Mouse (Mus musculus): Measurements from ENCODE around the gene Il27. TPM values are rescaled to one million over a fixed set of nuclear protein-coding genes. Genes with fewer than 3 reads are reported as not detected.

The Il27 gene
- total RNA-seq, 1 experiment from 2014 or later: not detected

Small RNA genes within 50 kb of the gene (microRNA-seq; reads per million reads assigned to microRNA genes)
- gene Mir7059: 1.3 to 2.3 reads per million in 2 experiments

Other genes with a start within 250 kb of the Il27 start
- gene Lat, start 225.4 kb downstream of the Il27 start, total RNA-seq (2021): 1.1 and 14.1 TPM in 2 replicates
- gene Spns1, start 217.5 kb downstream of the Il27 start, total RNA-seq (2021): 38.7 and 45.0 TPM in 2 replicates
- gene Nfatc2ip, start 198.2 kb downstream of the Il27 start, total RNA-seq (2021): 7.1 and 8.4 TPM in 2 replicates
- 2.7 and 19.9 TPM in 2 replicates for gene Cd19, start 180.1 kb downstream of the Il27 start, total RNA-seq (2021)
- gene Rabep2, start 166.2 kb downstream of the Il27 start, total RNA-seq (2021): 35.7 and 45.2 TPM in 2 replicates
- 0.33 and 0.68 TPM in 2 replicates for gene Atp2a1, start 131.8 kb downstream of the Il27 start, total RNA-seq (2021)
- gene Sh2b1, start 119.5 kb downstream of the Il27 start, total RNA-seq (2021): 52.3 and 56.4 TPM in 2 replicates
- 221 and 223 TPM in 2 replicates for gene Tufm, start 107.6 kb downstream of the Il27 start, total RNA-seq (2021)
- 90.3 and 96.7 TPM in 2 replicates for gene Atxn2l, start 91.5 kb downstream of the Il27 start, total RNA-seq (2021)
- gene Eif3c, start 28.5 kb downstream of the Il27 start, total RNA-seq (2021): 241 and 262 TPM in 2 replicates
- gene Apobr, start 10.0 kb downstream of the Il27 start, total RNA-seq (2021): 2.9 and 3.5 TPM in 2 replicates
- 25.3 and 31.1 TPM in 2 replicates for gene Cln3, start 9.1 kb downstream of the Il27 start, total RNA-seq (2021)
- gene Nupr1, start 35.9 kb upstream of the Il27 start, total RNA-seq (2021): 16.2 and 21.5 TPM in 2 replicates
- 38.3 and 48.0 TPM in 2 replicates for gene Sgf29, start 54.4 kb upstream of the Il27 start, total RNA-seq (2021)
- 81.6 and 83.8 TPM in 2 replicates for gene Sult1a1, start 81.5 kb upstream of the Il27 start, total RNA-seq (2021)
- gene Bola2, start 100.5 kb upstream of the Il27 start, total RNA-seq (2021): 74.9 and 82.9 TPM in 2 replicates
- 10.7 and 18.6 TPM in 2 replicates for gene Slx1b, start 100.8 kb upstream of the Il27 start, total RNA-seq (2021)
- 12.0 and 78.1 TPM in 2 replicates for gene Coro1a, start 112.8 kb upstream of the Il27 start, total RNA-seq (2021)
- 128 and 136 TPM in 2 replicates for gene Mapk3, start 164.7 kb upstream of the Il27 start, total RNA-seq (2021)
- 3.8 and 5.6 TPM in 2 replicates for gene Gdpd3, start 171.4 kb upstream of the Il27 start, total RNA-seq (2021)
- gene Ypel3, start 182.0 kb upstream of the Il27 start, total RNA-seq (2021): 129 and 173 TPM in 2 replicates
- 1.2 and 1.5 TPM in 2 replicates for gene Tbx6, start 186.5 kb upstream of the Il27 start, total RNA-seq (2021)
- 94.7 and 109 TPM in 2 replicates for gene Ppp4c, start 197.6 kb upstream of the Il27 start, total RNA-seq (2021)
- 32.1 and 32.5 TPM in 2 replicates for gene Fam57b, start 202.7 kb upstream of the Il27 start, total RNA-seq (2021)
- not detected in 2 replicates for gene 4930451I11Rik, start 236.7 kb upstream of the Il27 start, total RNA-seq (2021)